Mouse (Mus musculus) hindbrain, postnatal 0 days (tissue): ENCODE data around the gene Wdr35. TPM values are rescaled to one million over a fixed set of nuclear protein-coding genes. Genes with fewer than 3 reads are reported as not detected.

Experiments used
- ATAC-seq: fragments of 200-750 bp; cut with Nextera tagmentation; 2 replicates; pipeline ENCODE4 v1.8.0; 2017; ENCODE audit warnings: mild to moderate bottlenecking, moderate TSS enrichment, moderate library complexity
- DNase-seq: peaks from one replicate; pipeline ENCODE4 v3.0.0-alpha.2; 2015; ENCODE audit warnings: low spot score
- H3K27ac ChIP-seq: fragments of 300-500 bp; sonication (generic); 2 replicates; pipeline ENCODE4 v1.5.1; 2014; ENCODE audit warnings: mild to moderate bottlenecking
- H3K27me3 ChIP-seq: fragments of 300-500 bp; sonication (generic); 2 replicates; pipeline ENCODE4 v1.6.1; 2014; ENCODE audit warnings: low read length, mixed read lengths; ENCODE audit not compliant: insufficient read depth
- H3K36me3 ChIP-seq: fragments of 300-500 bp; sonication (generic); 2 replicates; pipeline ENCODE4 v1.6.1; 2014; ENCODE audit warnings: low read length, mixed read lengths; ENCODE audit not compliant: insufficient read depth
- H3K4me1 ChIP-seq: fragments of 300-500 bp; sonication (generic); 2 replicates; pipeline ENCODE4 v1.6.1; 2014; ENCODE audit warnings: antibody characterized with exemption, low read length, mixed read lengths; ENCODE audit not compliant: insufficient read depth
- H3K4me2 ChIP-seq: fragments of 300-500 bp; sonication (generic); 2 replicates; pipeline ENCODE4 v1.6.1; 2014; ENCODE audit warnings: low read depth, mild to moderate bottlenecking, low read length, moderate library complexity, mixed read lengths
- H3K4me3 ChIP-seq: fragments of 300-500 bp; sonication (generic); 2 replicates; pipeline ENCODE4 v1.5.1; 2014; ENCODE audit warnings: low read length
- H3K9ac ChIP-seq: fragments of 300-500 bp; sonication (generic); replicated peaks from 2 replicates; pipeline ENCODE4 v1.6.1; 2014; ENCODE audit warnings: mild to moderate bottlenecking, low read length, moderate library complexity, mixed read lengths
- H3K9me3 ChIP-seq: fragments of 300-500 bp; sonication (generic); 2 replicates; pipeline ENCODE4 v1.6.1; 2016; ENCODE audit warnings: low read length, mixed read lengths
- CTCF ChIP-seq: IDR thresholded peaks from 2 replicates; pipeline ENCODE4 v1.5.1; 2016; ENCODE audit warnings: antibody characterized with exemption, control low read depth, low read depth
- WGBS: fragments of 180-500 bp; shearing (Covaris S2); extraction: QIAGEN DNeasy Blood & Tissue Kit; methylation state at CpG from one replicate; pipeline ENCODE4 v1.1.7; 2014; 5-methylcytosine and 5-hydroxymethylcytosine counted together
- polyA plus RNA-seq: library from polyadenylated mRNA; unstranded; fragments of >200 nt; fragmentation: Nextera tagmentation; extraction: Ambion mirVana; gene quantifications from 2 replicates; pipeline ENCODE4 v1.2.1, GENCODE M21; 2015
- total RNA-seq: library from RNA; depleted of rRNA; stranded (reverse); fragments of >200 nt; gene quantifications from 2 replicates; pipeline ENCODE4 v1.2.3, GENCODE M21; 2014; rRNA removed

The Wdr35 gene
- total and polyA plus RNA-seq, 2 experiments from 2014 or later, result 13.2 to 20.3 TPM

- WGBS, result 77% methylated on average over 3 of the region's 3 CpGs
- Histone ChIP-seq H3K4me3 (no peak overlapping the region), H3K27me3 (no peaks in the 10 kb centered on the region), H3K4me2 (no peak overlapping the region), H3K36me3 (no peaks in the 10 kb centered on the region), H3K27ac (no peak overlapping the region), H3K9ac (no peak overlapping the region), H3K9me3 (no peaks in the 10 kb centered on the region), H3K4me1 (no peaks in the 10 kb centered on the region)
- TF ChIP-seq CTCF, result no peak
- DNase-seq (no peak), ATAC-seq (no peak)
Observed at GRCm38 (mm10) chr12:9059502-9059901, 85.8 kb downstream of the Wdr35 start.

GRCm38 (mm10) chr12:9059965-9060364, 86.3 kb downstream of the Wdr35 start:
- Histone ChIP-seq H3K4me1 (no peaks in the 10 kb centered on the region), H3K4me3 (no peak overlapping the region), H3K9me3 (no peaks in the 10 kb centered on the region), H3K27ac (no peak overlapping the region), H3K9ac (no peak overlapping the region), H3K27me3 (no peaks in the 10 kb centered on the region), H3K36me3 (no peaks in the 10 kb centered on the region), H3K4me2 (no peak overlapping the region)
- ATAC-seq (no peak), DNase-seq (no peak)
- WGBS, result 93% methylated on average over 9 of the region's 9 CpGs
- no peak for TF ChIP-seq CTCF

- no peaks in the 10 kb centered on the region for H3K9me3 ChIP-seq
- no peak for TF ChIP-seq CTCF
- H3K36me3 ChIP-seq, result no peaks in the 10 kb centered on the region
- no peak for ATAC-seq
- 74% methylated on average over 6 of the region's 6 CpGs for WGBS
- H3K9ac ChIP-seq, result no peak overlapping the region
- no peaks in the 10 kb centered on the region for H3K4me1 ChIP-seq
- H3K27ac ChIP-seq, result no peak overlapping the region
- H3K4me2 ChIP-seq, result no peak overlapping the region
- no peak for DNase-seq
- no peaks in the 10 kb centered on the region for H3K27me3 ChIP-seq
- no peak overlapping the region for H3K4me3 ChIP-seq
Observed at GRCm38 (mm10) chr12:9063611-9064010, 89.9 kb downstream of the Wdr35 start.

- H3K4me3 ChIP-seq, result no peak overlapping the region
- WGBS, result 96% methylated on average over 1 of the region's 1 CpGs
Observed at GRCm38 (mm10) chr12:9071058-9071457, 97.4 kb downstream of the Wdr35 start.

GRCm38 (mm10) chr12:9071493-9071892, 97.8 kb downstream of the Wdr35 start:
- ATAC-seq, result peak; percentile 66; the same call in 1 of the 2 replicates

More at GRCm38 (mm10) chr12:9071058-9071457, 97.4 kb downstream of the Wdr35 start:
- DNase-seq, result no peak
- ATAC-seq, result no peak
- Histone ChIP-seq H3K27ac (no peak overlapping the region), H3K36me3 (no peaks in the 10 kb centered on the region), H3K4me1 (no peaks in the 10 kb centered on the region), H3K9me3 (no peaks in the 10 kb centered on the region), H3K27me3 (no peaks in the 10 kb centered on the region), H3K9ac (no peak overlapping the region), H3K4me2 (no peak overlapping the region)
- no peak for TF ChIP-seq CTCF

GRCm38 (mm10) chr12:9077554-9078125, 103.9 kb downstream of the Wdr35 start:
- 91% methylated on average over 3 of the region's 3 CpGs for WGBS
- DNase-seq, result no peak
- H3K27me3 ChIP-seq, result no peaks in the 10 kb centered on the region
- H3K4me3 ChIP-seq, result no peak overlapping the region
- H3K9ac ChIP-seq, result no peak overlapping the region
- H3K4me1 ChIP-seq, result no peaks in the 10 kb centered on the region
- H3K4me2 ChIP-seq, result no peak overlapping the region
- H3K27ac ChIP-seq, result no peak overlapping the region
- no peak for TF ChIP-seq CTCF
- no peak for ATAC-seq
- no peaks in the 10 kb centered on the region for H3K36me3 ChIP-seq
- H3K9me3 ChIP-seq, result no peaks in the 10 kb centered on the region

More at GRCm38 (mm10) chr12:9071493-9071892, 97.8 kb downstream of the Wdr35 start:
- no peak overlapping the region for H3K4me3 ChIP-seq
- DNase-seq, result peak; percentile 59
- H3K9me3 ChIP-seq, result no peaks in the 10 kb centered on the region
- no peaks in the 10 kb centered on the region for H3K4me1 ChIP-seq
- no peak overlapping the region for H3K27ac ChIP-seq
- H3K27me3 ChIP-seq, result no peaks in the 10 kb centered on the region
- no peak overlapping the region for H3K4me2 ChIP-seq
- H3K36me3 ChIP-seq, result no peaks in the 10 kb centered on the region
- no peak for TF ChIP-seq CTCF
- WGBS, result 26% methylated on average over 4 of the region's 4 CpGs
- H3K9ac ChIP-seq, result no peak overlapping the region

Other genes with a start within 250 kb of the Wdr35 start
- gene Sdc1, start 202.6 kb upstream of the Wdr35 start, total RNA-seq, result 17.1 and 20.6 TPM in 2 replicates
- gene Sdc1, start 202.6 kb upstream of the Wdr35 start, polyA plus RNA-seq, result 12.5 and 14.0 TPM in 2 replicates
- gene Laptm4a, start 52.2 kb upstream of the Wdr35 start, total RNA-seq, result 185 and 196 TPM in 2 replicates
- 289 and 299 TPM in 2 replicates for gene Laptm4a, start 52.2 kb upstream of the Wdr35 start, polyA plus RNA-seq
- 0.04 and 0.31 TPM in 2 replicates for gene Matn3, start 26.0 kb upstream of the Wdr35 start, total RNA-seq
- 0.08 and 0.10 TPM in 2 replicates for gene Matn3, start 26.0 kb upstream of the Wdr35 start, polyA plus RNA-seq
- 8.8 and 16.1 TPM in 2 replicates for gene Ttc32, start 56.1 kb downstream of the Wdr35 start, total RNA-seq
- gene Ttc32, start 56.1 kb downstream of the Wdr35 start, polyA plus RNA-seq, result 7.9 and 8.1 TPM in 2 replicates